Mouse (Mus musculus) mature B cell (primary cell): Measurements from ENCODE around the gene Ppcdc.

Source experiments
- in situ Hi-C: fragments of 300-500 bp; cut with MboI; formaldehyde crosslinking; loops from 2 replicates; pipeline ENCODE4 v1.14.3; 2019

Gene Ppcdc

GRCm38 (mm10) chr9:57360999-57361398, 78.9 kb downstream of the Ppcdc start:
- in situ Hi-C loops = no loop called here

GRCm38 (mm10) chr9:57354377-57355183, 85.3 kb downstream of the Ppcdc start:
- in situ Hi-C loops = loop anchor here (10.0 kb wide), 1 partner anchor 100 kb away; no protein-coding TSS in a partner anchor

GRCm38 (mm10) chr9:57351277-57351676, 88.6 kb downstream of the Ppcdc start:
- in situ Hi-C loops = loop anchor here (10.0 kb wide), 1 partner anchor 96 kb away; no protein-coding TSS in a partner anchor

- in situ Hi-C loops = no loop called here
These were observed 94.0 kb downstream of the Ppcdc start for GRCm38 (mm10) chr9:57345902-57346301.

GRCm38 (mm10) chr9:57343752-57344151, 96.2 kb downstream of the Ppcdc start:
- in situ Hi-C loops = no loop called here

- in situ Hi-C loops = no loop called here
These were observed 96.9 kb downstream of the Ppcdc start for GRCm38 (mm10) chr9:57342906-57343474.

- in situ Hi-C loops = no loop called here
These were observed 97.7 kb downstream of the Ppcdc start for GRCm38 (mm10) chr9:57342186-57342585.

- in situ Hi-C loops = no loop called here
These were observed 99.6 kb downstream of the Ppcdc start for GRCm38 (mm10) chr9:57340361-57340760.

- in situ Hi-C loops = no loop called here
These were observed 100.2 kb downstream of the Ppcdc start for GRCm38 (mm10) chr9:57339577-57340210.

- in situ Hi-C loops = no loop called here
These were observed 101.2 kb downstream of the Ppcdc start for GRCm38 (mm10) chr9:57338706-57339105.
